Mouse (Mus musculus): ENCODE data around the gene Pnpla1.
A peak's percentile ranks its signal among the peaks of the same experiment; 100 is the strongest.

- TF ChIP-seq CTCF (IDR thresholded peaks at IDR 0.05; ENCODE audit: extremely low read depth, insufficient read depth, low read length) (peak; percentile 81), POLR2A (IDR thresholded peaks at IDR 0.05; ENCODE audit: extremely low read depth, insufficient read depth, low read length) (no peak)
Observed at GRCm38 (mm10) chr17:28879931-28880391, 21.8 kb downstream of the Pnpla1 start.

All from cortical plate, adult 2 months (tissue).